Mouse (Mus musculus): ENCODE measurements around the gene Slc30a2.
"Not testable (repeated sequence)": the region's sequence is repeated elsewhere in the genome, so short reads cannot be mapped to it uniquely, and the experiment has no call there.

Gene Slc30a2

DNA sequence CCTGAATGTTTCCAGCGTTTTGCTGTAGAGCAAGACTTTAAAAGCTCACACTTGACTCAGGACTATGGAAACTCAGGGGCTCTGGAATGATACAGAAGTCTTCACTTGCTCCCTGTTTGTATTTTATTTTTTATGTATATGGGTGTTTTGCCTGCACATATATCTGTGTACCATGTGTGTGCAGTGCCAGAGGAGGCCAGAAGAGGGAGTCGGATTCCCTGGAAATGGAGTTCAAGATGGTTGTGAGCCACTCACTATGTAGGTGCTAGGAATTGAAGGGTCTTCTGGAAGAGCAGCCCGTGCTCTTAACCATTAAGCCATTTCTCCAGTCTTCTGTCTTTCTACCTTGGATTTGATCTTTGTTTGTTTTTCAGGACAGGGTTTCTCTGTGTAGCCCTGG lies 21.5 kb upstream of the Slc30a2 start:
- no peak for DNase-seq (ENCODE audit: low spot score)

- DNase-seq (ENCODE audit: low spot score) = no peak
These were observed 18.3 kb upstream of the Slc30a2 start for GRCm38 (mm10) chr4:134324655-134325054.

DNA sequence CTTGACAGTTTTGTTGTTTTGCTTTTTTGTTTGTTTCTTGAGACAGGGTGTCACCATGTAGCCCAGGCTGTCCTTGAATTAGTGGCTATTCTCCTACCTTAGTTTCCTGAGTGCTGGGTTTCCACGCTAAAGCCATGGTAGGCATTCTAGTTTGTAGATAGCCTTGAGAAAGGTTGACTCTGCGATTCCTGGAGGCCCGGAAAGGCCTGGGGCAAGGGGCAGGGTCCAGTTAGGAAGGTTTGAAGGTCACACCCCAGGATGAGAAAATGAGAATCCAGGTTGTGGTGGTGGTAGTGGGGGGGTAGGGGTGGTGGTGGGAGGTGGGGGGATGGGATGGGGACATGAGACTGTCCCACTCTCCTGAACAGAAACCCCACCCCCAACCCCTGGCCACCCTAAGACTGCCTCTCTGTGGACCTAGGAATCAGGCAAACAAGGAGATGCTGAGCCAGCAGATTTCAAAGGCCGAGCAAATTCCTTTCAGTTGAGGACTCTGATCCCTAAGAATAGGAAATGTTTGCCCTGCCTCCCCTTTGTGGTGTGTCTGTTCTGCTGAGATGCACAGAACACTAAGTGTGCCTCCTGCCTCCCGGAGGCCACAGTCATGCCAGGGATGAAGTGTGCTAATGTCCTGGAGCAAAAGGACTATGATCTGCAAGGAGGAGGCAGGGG lies 16.0 kb upstream of the Slc30a2 start:
- no peak for DNase-seq (ENCODE audit: low spot score)

- DNase-seq (ENCODE audit: low spot score) = no peak
These were observed 14.8 kb upstream of the Slc30a2 start for GRCm38 (mm10) chr4:134328151-134328550.

DNA sequence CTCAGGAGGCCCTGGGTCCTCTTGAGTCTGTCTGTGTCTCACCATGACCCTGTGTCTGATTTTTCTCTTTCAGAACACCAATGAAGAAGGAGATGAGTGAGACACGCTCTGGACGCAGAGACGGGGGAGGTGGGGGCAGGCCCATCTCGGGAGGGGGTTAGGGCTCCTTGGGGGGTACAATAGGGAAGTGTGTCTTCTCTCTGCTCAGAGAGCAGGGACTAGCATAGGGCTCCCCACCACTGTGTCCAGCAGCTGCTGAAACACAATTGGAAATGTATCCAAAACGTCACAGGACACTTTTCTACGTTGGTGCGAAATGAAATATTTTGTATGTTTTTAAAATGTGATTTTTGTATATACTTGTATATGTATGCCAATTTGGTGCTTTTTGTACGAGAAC lies 14.1 kb upstream of the Slc30a2 start:
- DNase-seq (ENCODE audit: low spot score) = no peak

- no peak for DNase-seq (ENCODE audit: low spot score)
These were observed 12.7 kb upstream of the Slc30a2 start for GRCm38 (mm10) chr4:134330281-134330680.

- DNase-seq (ENCODE audit: low spot score) = not testable (repeated sequence)
These were observed 1.8 kb upstream of the Slc30a2 start for GRCm38 (mm10) chr4:134341231-134341630.

- no peak for DNase-seq (ENCODE audit: low spot score)
These were observed 685 bp upstream of the Slc30a2 start for GRCm38 (mm10) chr4:134342213-134342779.

- DNase-seq (ENCODE audit: low spot score) = no peak
These were observed 1.6 kb downstream of the Slc30a2 start for GRCm38 (mm10) chr4:134344620-134345019.

DNA sequence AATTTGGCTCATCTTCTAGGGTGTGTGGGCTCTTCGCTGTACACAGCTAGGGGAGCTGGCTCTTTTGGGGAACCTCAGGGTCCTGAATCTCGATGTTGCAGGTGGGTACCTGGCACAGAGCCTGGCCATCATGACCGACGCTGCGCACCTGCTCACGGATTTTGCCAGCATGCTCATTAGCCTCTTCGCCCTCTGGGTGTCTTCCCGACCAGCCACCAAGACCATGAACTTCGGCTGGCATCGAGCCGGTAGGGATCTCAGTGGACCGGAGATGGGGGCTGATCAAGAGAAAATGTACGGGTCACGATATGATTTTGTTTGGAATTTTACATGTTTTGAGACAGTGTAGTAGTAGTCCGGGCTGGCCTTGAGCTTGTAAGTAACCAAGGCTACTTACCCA lies 2.8 kb downstream of the Slc30a2 start:
- DNase-seq (ENCODE audit: low spot score) = no peak

DNA sequence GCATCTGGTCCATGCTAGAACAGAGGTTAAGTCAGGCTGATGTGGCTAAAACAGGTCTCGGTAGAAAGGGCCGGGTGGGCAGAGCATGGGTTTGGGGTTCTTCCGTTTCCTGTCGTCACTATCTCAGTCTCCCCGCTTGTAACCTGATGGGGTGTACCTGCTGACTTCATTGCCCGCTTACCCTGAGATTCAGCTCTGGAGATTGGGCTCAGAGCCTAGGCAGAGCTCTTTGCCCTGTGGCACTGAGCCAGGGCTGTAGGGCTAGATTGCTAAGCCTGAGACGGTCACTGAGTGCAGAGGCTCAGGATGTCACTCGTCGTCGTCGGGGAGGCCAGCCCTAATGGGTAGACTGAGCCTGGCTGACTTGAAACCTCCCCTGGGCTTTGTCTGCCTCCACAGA lies 5.1 kb downstream of the Slc30a2 start:
- DNase-seq (ENCODE audit: low spot score) = no peak

GRCm38 (mm10) chr4:134348545-134348944 lies 5.6 kb downstream of the Slc30a2 start:
- no peak for DNase-seq (ENCODE audit: low spot score)

DNA sequence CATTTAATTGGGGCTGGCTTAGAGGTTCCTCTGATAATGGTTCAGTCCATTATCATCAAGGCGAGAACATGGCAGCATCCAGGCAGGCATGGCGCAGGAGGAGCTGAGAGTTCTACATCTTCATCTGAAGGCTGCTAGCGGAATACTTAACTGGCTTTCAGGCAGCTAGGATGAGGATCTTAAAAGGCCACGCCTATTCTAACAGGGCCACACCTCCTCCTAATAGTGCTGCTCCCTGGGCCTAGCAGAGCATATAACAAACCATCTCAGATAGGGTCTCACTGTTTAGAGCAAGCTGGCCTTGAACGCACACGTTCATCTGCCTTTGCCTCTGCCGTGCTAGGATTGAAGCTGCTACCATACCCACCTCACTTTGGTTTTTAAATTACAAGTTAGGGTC lies 6.8 kb downstream of the Slc30a2 start:
- no peak for DNase-seq (ENCODE audit: low spot score)

- no peak for DNase-seq (ENCODE audit: low spot score)
These were observed 7.7 kb downstream of the Slc30a2 start for GRCm38 (mm10) chr4:134350641-134351040.

DNA sequence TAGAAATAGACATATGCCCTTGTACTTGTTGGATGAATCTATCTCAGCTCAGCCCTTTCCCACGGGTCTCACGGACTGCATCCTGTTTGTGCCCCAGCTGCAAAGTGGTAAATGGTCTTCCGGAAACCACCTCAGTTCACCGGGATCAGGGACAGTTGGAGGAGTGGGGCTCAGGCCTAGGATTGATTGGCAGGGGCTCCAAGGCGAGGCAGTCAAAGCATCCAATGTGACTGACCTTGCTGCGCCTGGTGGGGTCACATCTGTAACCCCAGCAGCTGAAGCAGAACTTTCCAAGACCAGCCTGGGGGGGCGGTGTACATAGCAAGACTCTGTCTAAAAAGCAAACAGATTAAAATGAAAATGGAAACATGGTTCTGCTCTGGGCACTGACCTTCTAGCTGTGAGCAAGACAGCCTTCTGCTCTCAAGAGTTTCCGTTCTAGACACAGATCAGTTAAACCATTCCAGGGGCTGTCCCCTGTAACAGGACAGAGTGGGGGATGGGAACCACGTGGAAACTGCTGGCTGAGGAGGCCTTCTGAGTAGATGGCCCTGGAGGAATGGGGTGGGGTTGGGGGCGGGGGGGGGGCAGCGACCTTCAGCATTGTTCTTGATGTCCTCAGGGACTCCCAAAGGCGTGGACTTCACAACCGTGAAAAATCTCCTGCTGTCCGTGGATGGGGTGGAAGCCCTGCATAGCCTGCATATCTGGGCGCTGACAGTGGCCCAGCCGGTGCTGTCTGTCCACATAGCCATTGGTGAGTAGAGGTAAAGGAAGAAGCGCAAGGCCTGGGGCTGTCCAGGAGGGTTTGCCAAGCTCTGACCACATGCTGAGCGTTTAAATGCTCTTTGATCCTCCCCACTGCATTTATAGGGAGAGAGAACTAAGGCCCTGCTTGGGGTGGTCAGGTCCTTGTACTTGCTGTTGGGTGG lies 8.6 kb downstream of the Slc30a2 start:
- no peak for DNase-seq (ENCODE audit: low spot score)

- no peak for DNase-seq (ENCODE audit: low spot score)
These were observed 9.3 kb downstream of the Slc30a2 start for GRCm38 (mm10) chr4:134352261-134352707.

DNA sequence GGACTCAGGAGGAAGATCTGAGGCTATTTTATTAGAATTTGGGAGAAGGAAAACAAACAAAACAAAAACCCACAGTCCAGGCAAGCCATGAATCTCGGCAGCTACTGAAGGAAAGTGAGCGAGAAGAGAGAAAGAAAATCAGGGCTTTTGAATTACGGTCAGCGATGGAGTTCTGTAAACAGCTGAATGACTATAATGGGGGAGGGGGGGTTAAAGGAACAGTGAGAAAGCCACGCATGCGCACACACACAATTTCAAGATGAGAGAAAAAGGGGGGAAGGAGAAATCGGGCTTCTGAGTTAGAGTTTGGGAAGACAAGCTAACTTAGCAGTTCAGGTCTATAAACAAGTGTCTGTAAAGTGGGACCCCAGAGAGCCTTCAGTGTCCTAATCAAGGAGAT lies 9.9 kb downstream of the Slc30a2 start:
- no peak for DNase-seq (ENCODE audit: low spot score)

- DNase-seq (ENCODE audit: low spot score) = no peak
These were observed 10.8 kb downstream of the Slc30a2 start for GRCm38 (mm10) chr4:134353527-134354409.

GRCm38 (mm10) chr4:134355841-134356452 lies 13.0 kb downstream of the Slc30a2 start:
- DNase-seq (ENCODE audit: low spot score) = no peak

GRCm38 (mm10) chr4:134356591-134357460 lies 13.8 kb downstream of the Slc30a2 start:
- DNase-seq (ENCODE audit: low spot score) = peak; percentile 90

- no peak for DNase-seq (ENCODE audit: low spot score)
These were observed 14.4 kb downstream of the Slc30a2 start for GRCm38 (mm10) chr4:134357461-134357771.
